Mouse (Mus musculus) layer of hippocampus, adult 8-10 months (tissue): ENCODE results near the gene BC048679. TPM values are rescaled to one million over a fixed set of nuclear protein-coding genes. Genes with fewer than 3 reads are reported as not detected.
"Not testable (repeated sequence)": the region's sequence is repeated elsewhere in the genome, so short reads cannot be mapped to it uniquely, and the experiment has no call there.

ENCODE experiments used
- DNase-seq, 2 experiments: peaks; one replicate each; pipeline ENCODE4 v3.0.0; 2022; ENCODE audit warnings: low spot score in 2 of 2
- total RNA-seq, 4 experiments: library from RNA; stranded (reverse); gene quantifications; 2 replicates each; pipeline ENCODE4 v1.2.4; 2022

BC048679 gene
- total RNA-seq, 4 experiments from 2014 or later = not detected

GRCm38 (mm10) chr7:81478261-81478660, 19.8 kb downstream of the BC048679 start:
- DNase-seq = not testable (repeated sequence)

- no peak for DNase-seq
Measured at GRCm38 (mm10) chr7:81476833-81477232, 21.2 kb downstream of the BC048679 start.

GRCm38 (mm10) chr7:81475221-81475620, 22.9 kb downstream of the BC048679 start:
- no peak for DNase-seq

GRCm38 (mm10) chr7:81464906-81465450, 33.1 kb downstream of the BC048679 start:
- no peak for DNase-seq

- no peak for DNase-seq
Measured at GRCm38 (mm10) chr7:81464116-81464515, 34.0 kb downstream of the BC048679 start.

GRCm38 (mm10) chr7:81462815-81463214, 35.3 kb downstream of the BC048679 start:
- DNase-seq = no peak

GRCm38 (mm10) chr7:81455155-81455651, 42.9 kb downstream of the BC048679 start, which contains the start of gene Cpeb1:
Gene Cpeb1, minus strand, starts transcription at chr7:81455465.
- DNase-seq = peak; percentile 72

- DNase-seq = peak; percentile 45 to 63
Measured at GRCm38 (mm10) chr7:81454331-81455039, 43.6 kb downstream of the BC048679 start.

- peak in 1 of 2 experiments; percentile 44 for DNase-seq
Measured at GRCm38 (mm10) chr7:81453443-81454274, 44.4 kb downstream of the BC048679 start.

- peak; percentile 47 to 60 for DNase-seq
Measured at GRCm38 (mm10) chr7:81452971-81453441, 45.1 kb downstream of the BC048679 start.

Other genes starting within 250 kb of the BC048679 start
- gene Rps17, start 153.0 kb downstream of the BC048679 start, total RNA-seq = 100 to 1,000 TPM; 559 to 662 (median 611) TPM
- 100 to 1,000 TPM; 106 to 143 (median 140) TPM for gene Cpeb1, start 42.8 kb downstream of the BC048679 start, total RNA-seq
- 100 to 1,000 TPM; 161 to 182 (median 173) TPM for gene Ap3b2, start 4.4 kb downstream of the BC048679 start, total RNA-seq
- under 1 TPM; 0.27 to 0.33 (median 0.30) TPM for gene Fsd2, start 68.7 kb upstream of the BC048679 start, total RNA-seq
- 10 to 100 TPM; 20.6 to 23.8 (median 21.0) TPM for gene Whamm, start 73.0 kb upstream of the BC048679 start, total RNA-seq
- gene Homer2, start 209.2 kb upstream of the BC048679 start, total RNA-seq = 10 to 100 TPM; 77.8 to 89.4 (median 88.7) TPM